Mouse (Mus musculus): ENCODE results near the gene Cox5b. TPM values are rescaled to one million over a fixed set of nuclear protein-coding genes. Genes with fewer than 3 reads are reported as not detected.

Gene Cox5b
- polyA plus RNA-seq, 1 experiment from 2014 or later = 829 TPM

GRCm38 (mm10) chr1:36737300-36737699, 46.1 kb downstream of the Cox5b start:
- Histone ChIP-seq H3K36me3 (ENCODE audit: control insufficient read depth, insufficient read depth, low read length) (no peaks in the 10 kb centered on the region), H3K4me3 (ENCODE audit: low read depth, low read length) (no peak overlapping the region), H3K9ac (ENCODE audit: low read length) (no peak overlapping the region), H3K4me2 (replicated peaks; ENCODE audit: low read depth) (no peak overlapping the region), H3K27me3 (ENCODE audit: control insufficient read depth, insufficient read depth, low read length) (no peaks in the 10 kb centered on the region), H3K27ac (replicated peaks) (no peak overlapping the region), H3K4me1 (replicated peaks; ENCODE audit: control insufficient read depth, insufficient read depth) (no peaks in the 10 kb centered on the region), H3K9me3 (ENCODE audit: control insufficient read depth, low read length) (no peaks in the 10 kb centered on the region)
- TF ChIP-seq EP300 (optimal IDR thresholded peaks at IDR 0.05) = no peak
- peak; percentile 93 for TF ChIP-seq CTCF (IDR thresholded peaks at IDR 0.05; ENCODE audit: low read depth)
- WGBS = 5% methylated on average over 4 of the region's 4 CpGs
- ATAC-seq (ENCODE audit: low FRiP score, low TSS enrichment) (peak; percentile 59), DNase-seq (ENCODE audit: low spot score) (peak; percentile 82)

GRCm38 (mm10) chr1:36739231-36739630, 48.0 kb downstream of the Cox5b start:
- H3K27ac ChIP-seq (replicated peaks) = no peak overlapping the region
- WGBS = 71% methylated on average over 5 of the region's 5 CpGs
- H3K4me3 ChIP-seq (ENCODE audit: low read depth, low read length) = no peak overlapping the region
- H3K9me3 ChIP-seq (ENCODE audit: control insufficient read depth, low read length) = no peaks in the 10 kb centered on the region
- no peak for ATAC-seq (ENCODE audit: low FRiP score, low TSS enrichment)
- H3K27me3 ChIP-seq (ENCODE audit: control insufficient read depth, insufficient read depth, low read length) = no peaks in the 10 kb centered on the region
- no peak for TF ChIP-seq EP300 (optimal IDR thresholded peaks at IDR 0.05)
- TF ChIP-seq CTCF (IDR thresholded peaks at IDR 0.05; ENCODE audit: low read depth) = no peak
- H3K4me2 ChIP-seq (replicated peaks; ENCODE audit: low read depth) = no peak overlapping the region
- DNase-seq (ENCODE audit: low spot score) = no peak
- H3K4me1 ChIP-seq (replicated peaks; ENCODE audit: control insufficient read depth, insufficient read depth) = no peaks in the 10 kb centered on the region
- H3K36me3 ChIP-seq (ENCODE audit: control insufficient read depth, insufficient read depth, low read length) = no peaks in the 10 kb centered on the region
- no peak overlapping the region for H3K9ac ChIP-seq (ENCODE audit: low read length)

- Histone ChIP-seq H3K9ac (ENCODE audit: low read length) (no peak overlapping the region), H3K36me3 (ENCODE audit: control insufficient read depth, insufficient read depth, low read length) (no peaks in the 10 kb centered on the region), H3K4me3 (ENCODE audit: low read depth, low read length) (no peak overlapping the region), H3K4me2 (replicated peaks; ENCODE audit: low read depth) (no peak overlapping the region), H3K4me1 (replicated peaks; ENCODE audit: control insufficient read depth, insufficient read depth) (no peaks in the 10 kb centered on the region), H3K27me3 (ENCODE audit: control insufficient read depth, insufficient read depth, low read length) (no peaks in the 10 kb centered on the region), H3K9me3 (ENCODE audit: control insufficient read depth, low read length) (no peaks in the 10 kb centered on the region), H3K27ac (replicated peaks) (no peak overlapping the region)
- ATAC-seq (ENCODE audit: low FRiP score, low TSS enrichment) = no peak
- WGBS = 71% methylated on average over 9 of the region's 9 CpGs
- TF ChIP-seq EP300 (optimal IDR thresholded peaks at IDR 0.05) (no peak), CTCF (IDR thresholded peaks at IDR 0.05; ENCODE audit: low read depth) (no peak)
- DNase-seq (ENCODE audit: low spot score) = no peak
Measured at GRCm38 (mm10) chr1:36743046-36743445, 51.8 kb downstream of the Cox5b start.

Small RNA genes lying within 50 kb of the gene (microRNA-seq; reads per million reads assigned to microRNA genes)
- gene Gm24133 = not detected

Other genes starting within 250 kb of the Cox5b start
- 15.7 and 16.5 TPM in 2 replicates for gene Lman2l, start 246.2 kb upstream of the Cox5b start, polyA plus RNA-seq (2015; fragmentation: Nextera tagmentation; extraction: Ambion mirVana)
- gene Cnnm4, start 219.8 kb upstream of the Cox5b start, polyA plus RNA-seq (2015; fragmentation: Nextera tagmentation; extraction: Ambion mirVana) = 18.2 and 19.1 TPM in 2 replicates
- 1.6 and 2.0 TPM in 2 replicates for gene Cnnm3, start 179.6 kb upstream of the Cox5b start, polyA plus RNA-seq (2015; fragmentation: Nextera tagmentation; extraction: Ambion mirVana)
- gene Ankrd23, start 154.6 kb upstream of the Cox5b start, polyA plus RNA-seq (2015; fragmentation: Nextera tagmentation; extraction: Ambion mirVana) = 6.1 and 8.5 TPM in 2 replicates
- gene Gm42417, start 152.0 kb upstream of the Cox5b start, polyA plus RNA-seq (2015; fragmentation: Nextera tagmentation; extraction: Ambion mirVana) = 0.28 and 0.33 TPM in 2 replicates
- 19.5 and 20.1 TPM in 2 replicates for gene Ankrd39, start 144.0 kb upstream of the Cox5b start, polyA plus RNA-seq (2015; fragmentation: Nextera tagmentation; extraction: Ambion mirVana)
- 5.0 and 5.1 TPM in 2 replicates for gene Sema4c, start 133.1 kb upstream of the Cox5b start, polyA plus RNA-seq (2015; fragmentation: Nextera tagmentation; extraction: Ambion mirVana)
- gene Fam178b, start 8.3 kb upstream of the Cox5b start, polyA plus RNA-seq (2015; fragmentation: Nextera tagmentation; extraction: Ambion mirVana) = 0.59 and 0.77 TPM in 2 replicates
- 0.16 TPM in 1 of 2 replicates, not detected in the other for gene 4933424G06Rik, start 18.7 kb downstream of the Cox5b start, polyA plus RNA-seq (2015; fragmentation: Nextera tagmentation; extraction: Ambion mirVana)
- gene Actr1b, start 23.0 kb downstream of the Cox5b start, polyA plus RNA-seq (2015; fragmentation: Nextera tagmentation; extraction: Ambion mirVana) = 60.5 and 62.2 TPM in 2 replicates
- gene Zap70, start 70.3 kb downstream of the Cox5b start, polyA plus RNA-seq (2015; fragmentation: Nextera tagmentation; extraction: Ambion mirVana) = 0.25 and 0.42 TPM in 2 replicates